Mouse (Mus musculus): Measurements from ENCODE around the gene Hdac7.
A peak's percentile ranks its signal among the peaks of the same experiment; 100 is the strongest.
"Not testable (repeated sequence)": the region's sequence is repeated elsewhere in the genome, so short reads cannot be mapped to it uniquely, and the experiment has no call there.

The Hdac7 gene

DNA sequence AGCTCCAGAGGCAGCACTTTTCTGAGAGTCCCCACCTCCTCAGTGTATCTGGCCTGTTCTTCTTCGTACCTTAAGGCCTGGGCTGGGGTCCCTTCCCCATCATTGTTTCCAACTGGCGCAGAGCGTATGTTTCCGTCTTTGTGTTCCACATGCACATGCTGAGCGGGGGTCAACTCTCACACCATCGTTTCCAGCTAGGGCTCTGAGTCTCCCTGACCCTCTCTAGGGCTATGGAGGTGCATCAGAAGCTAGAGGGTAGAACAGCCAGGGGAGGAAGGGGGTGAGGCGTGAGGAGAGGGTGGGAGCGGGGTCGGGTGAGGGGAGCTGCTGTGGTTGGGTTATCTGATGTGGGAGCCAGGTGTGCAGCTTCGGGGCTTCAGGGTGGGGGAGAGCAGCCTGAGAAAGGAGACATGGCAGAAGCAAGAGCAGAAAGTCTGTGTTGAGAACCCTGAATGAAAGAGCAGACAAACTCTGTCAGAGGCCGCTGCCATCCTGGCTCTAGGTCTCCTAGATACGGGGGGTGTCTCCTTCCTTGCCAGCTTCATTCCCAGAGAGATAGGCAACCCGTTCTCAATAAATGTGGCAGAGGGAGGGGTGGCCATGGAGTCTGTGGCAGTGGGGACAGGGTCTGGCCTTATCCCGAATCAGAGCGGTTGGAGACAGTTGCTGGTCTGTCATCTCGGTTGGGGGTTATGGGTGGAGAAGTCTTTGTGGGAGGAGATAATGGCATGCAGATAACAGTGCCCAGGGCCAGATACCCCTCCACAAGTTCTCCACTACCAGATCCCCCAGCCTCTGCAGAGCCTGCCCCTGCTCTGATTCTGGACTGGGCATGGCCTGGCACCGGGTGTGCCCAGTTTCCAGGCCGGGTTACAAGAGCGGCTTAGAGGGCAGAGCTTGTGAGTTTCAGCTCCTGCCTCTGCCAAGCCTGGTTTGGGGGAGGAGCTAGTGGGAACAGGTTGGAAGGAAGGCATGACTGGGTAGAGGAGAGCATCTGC lies at the start of gene Hdac7:
TSS of gene Hdac7 (minus strand) at position 466 of the 998 bp plus-strand sequence.
- peak; percentile 38 for DNase-seq (ENCODE audit: low read depth)

DNA sequence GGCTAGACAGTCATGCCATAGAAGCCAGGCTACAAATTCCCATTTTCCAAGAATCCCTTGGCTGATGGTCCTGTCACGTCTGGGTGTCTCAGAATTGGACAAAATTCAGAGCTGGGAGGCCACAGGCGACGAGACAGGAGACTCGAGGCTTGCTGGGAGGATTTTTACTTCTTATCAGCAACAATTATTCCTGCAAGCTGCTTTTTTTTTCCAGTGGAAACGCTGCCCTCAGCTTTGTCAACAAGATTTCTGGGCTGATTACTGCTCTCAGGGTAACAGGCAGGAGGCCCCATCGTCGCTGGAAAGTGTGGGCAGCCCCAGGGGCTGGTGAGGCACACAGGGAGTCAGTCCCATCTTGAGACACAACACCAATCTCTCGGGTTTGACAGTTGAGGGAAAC lies 48.2 kb upstream of the Hdac7 start:
- no peak for DNase-seq (ENCODE audit: low read depth)

DNA sequence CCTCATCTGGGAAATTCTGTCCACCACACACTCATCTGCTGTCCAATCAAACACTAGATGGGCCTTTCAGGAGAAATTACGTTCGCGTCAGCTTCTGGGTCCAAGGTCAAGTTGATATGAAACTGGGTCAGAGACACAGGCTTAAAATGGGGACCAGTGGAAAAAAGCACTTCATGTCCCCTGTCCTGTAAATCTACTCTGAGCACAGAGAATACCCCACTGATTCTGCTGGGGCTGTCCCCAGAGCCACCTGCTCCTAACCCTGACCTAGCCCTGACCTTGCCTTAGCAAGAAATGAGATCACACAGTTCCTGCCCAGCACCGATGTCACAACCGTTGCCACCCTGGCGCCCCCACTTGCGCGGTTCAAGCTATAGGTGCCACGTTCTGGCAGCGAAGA lies 46.1 kb upstream of the Hdac7 start:
- DNase-seq (ENCODE audit: low read depth): no peak

DNA sequence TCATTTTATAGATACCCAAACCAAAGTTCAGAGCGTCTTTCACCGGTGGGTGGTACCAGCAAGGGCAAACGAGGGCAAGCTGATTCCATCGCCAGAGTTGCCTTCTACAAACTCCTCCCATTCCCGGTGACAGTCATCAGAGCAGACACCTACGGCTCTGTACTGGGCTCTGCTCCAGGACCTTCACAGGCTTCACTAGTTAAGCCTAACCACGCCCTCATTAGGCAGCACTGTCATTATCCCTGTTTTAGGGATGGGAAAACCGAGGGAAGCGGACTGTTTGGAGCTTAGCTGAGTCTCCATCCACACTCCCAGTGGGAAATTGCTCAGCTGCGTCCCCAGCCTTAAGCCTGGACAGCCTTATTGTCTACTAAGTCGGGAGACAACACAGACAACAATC lies 45.7 kb upstream of the Hdac7 start:
- no peak for DNase-seq (ENCODE audit: low read depth)

DNA sequence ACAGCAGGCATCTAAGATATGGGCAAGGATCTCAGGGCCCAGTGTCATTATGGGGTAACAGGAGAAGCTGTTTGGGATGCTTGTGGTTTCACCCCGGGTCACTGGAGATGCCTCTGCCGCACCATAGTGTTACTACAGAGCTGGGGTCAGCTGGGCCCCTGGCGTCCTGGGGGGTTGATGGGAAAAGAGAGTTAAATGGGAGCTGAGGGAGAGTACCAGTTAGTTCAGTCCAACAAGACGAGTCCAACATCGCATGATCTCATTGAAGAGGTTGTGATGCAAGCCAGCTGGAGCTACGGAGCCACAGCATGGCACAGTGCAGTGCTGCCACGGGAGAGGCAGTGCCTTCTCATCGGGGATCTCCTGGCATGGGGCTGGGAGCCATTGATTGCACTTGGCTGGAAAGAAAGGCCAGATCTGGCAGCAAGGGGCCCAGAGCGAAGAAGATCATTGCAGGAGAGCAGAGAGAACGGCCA lies 43.3 kb upstream of the Hdac7 start:
- DNase-seq (ENCODE audit: low read depth): no peak

DNA sequence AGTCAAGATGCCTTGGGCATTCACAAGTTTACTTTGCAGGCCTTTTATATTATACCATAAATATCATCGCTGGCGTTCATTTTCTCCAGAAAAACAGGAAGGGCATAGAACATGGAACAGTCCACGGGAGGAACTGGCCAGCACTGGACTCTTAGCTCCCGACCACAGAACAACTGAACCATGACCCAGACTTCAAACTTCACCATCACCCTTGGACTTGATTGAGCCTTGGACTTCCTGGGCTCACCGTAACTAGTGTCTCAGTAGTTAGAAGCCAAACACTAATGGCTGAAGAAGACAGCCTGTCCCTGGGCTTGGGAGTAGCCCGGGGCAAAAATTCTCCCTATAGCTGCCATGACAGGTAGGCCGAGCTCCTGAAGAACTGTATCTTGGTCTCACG lies 37.1 kb upstream of the Hdac7 start:
- DNase-seq (ENCODE audit: low read depth): no peak

DNA sequence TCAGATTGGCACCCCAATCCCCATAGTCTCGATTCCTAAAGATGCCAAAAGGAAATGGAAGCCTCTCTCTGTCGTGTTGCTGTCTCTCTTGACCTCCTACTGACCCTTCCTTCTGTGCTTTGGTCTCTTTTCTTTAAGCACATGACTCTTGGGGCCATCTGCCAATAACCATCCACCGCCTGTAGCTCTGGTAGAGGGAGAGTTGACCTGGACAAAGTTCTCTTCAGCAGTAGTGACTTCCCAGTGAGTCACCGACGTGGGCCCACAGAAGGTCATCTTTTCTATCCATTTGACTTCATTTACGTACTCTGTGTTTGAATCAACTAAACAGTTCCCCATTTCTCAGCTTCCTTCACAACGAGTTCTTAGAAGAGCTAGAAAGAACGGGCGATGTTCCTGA lies 36.1 kb upstream of the Hdac7 start:
- no peak for DNase-seq (ENCODE audit: low read depth)

DNA sequence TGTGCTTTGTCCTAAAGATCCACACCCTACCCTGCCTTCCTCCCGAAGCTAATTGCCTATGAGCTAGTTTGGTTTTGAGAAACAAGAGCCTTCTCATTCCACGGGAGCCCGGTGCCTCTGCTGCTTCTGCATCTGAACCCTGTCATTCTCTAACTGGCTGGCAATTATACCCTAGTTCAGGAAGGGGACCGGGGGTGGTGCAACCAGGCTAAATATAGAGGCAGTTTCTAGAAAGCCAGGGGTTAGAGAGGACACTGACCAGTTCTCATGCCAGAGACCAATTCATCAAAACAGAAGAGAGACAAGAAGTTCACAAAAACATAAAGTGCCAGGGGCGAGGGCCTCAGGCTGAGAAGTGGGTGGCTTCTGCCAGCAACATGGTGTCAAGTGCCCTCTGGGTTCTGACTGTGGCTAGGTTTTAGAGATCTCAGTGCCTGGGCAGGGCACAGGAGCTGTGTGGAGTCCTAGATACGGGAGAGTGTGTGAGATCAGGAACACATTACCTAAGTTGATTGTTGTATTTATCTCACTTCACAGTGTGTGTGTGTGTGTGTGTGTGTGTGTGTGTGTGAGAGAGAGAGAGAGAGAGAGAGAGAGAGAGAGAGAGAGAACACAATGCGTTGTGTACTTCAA lies 34.5 kb upstream of the Hdac7 start:
- no peak for DNase-seq (ENCODE audit: low read depth)

DNA sequence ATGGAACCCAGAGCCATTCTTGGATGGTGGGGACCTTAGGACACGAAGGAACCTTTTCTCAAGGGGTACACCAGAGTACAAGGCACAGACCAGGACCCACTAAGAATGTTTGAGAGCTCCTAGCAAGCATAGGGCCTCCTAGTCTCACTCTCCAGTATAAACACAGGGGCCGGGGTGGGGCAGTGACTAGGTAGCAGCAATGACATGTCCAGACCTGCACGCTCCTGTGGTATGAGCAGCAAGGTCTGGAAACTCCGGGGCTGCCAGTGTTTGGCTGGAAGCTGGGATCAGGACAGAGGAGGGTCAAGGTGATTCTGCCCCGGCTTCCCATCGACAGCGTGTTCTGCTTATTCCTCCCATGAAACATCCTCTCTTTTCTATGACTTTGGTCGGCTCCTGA lies 31.5 kb upstream of the Hdac7 start:
- no peak for DNase-seq (ENCODE audit: low read depth)

DNA sequence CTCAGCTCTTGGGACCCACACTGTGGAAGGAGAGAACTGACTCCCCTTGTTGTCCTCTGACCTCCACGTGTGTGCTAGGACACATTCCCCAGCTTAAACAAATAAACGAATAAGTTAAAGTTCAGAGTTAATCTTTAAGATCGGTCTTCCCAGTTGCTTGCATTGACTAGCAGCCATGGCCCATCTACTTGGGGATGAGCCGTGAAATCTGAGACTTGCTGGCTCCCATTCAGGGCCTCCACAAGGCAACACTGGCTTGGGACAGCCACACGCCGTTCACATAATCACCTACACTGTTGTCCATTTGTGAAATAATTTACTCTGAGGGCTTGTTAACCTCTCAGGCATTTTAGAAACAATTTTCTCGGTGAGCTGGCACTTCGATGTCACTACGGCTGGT lies 29.4 kb upstream of the Hdac7 start:
- no peak for DNase-seq (ENCODE audit: low read depth)

DNA sequence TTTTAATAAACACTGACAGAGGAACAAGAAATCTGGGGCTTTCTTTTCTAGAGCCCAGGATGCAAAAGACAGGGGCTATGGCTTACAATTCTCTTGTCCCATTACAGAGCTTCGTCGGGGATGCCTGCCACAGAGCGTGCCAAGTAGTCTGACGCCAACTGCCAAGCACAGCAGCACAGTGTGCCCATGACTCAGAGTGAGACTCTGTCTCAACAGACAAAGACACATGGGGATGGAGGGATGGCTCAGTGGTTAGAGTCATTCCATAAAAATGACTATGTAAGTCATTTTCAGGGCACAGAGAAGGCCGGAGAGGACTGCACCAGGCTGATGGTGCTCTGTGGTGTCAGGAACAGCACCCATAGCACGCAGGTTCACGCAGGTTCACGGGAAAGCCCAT lies 27.9 kb upstream of the Hdac7 start:
- no peak for DNase-seq (ENCODE audit: low read depth)

DNA sequence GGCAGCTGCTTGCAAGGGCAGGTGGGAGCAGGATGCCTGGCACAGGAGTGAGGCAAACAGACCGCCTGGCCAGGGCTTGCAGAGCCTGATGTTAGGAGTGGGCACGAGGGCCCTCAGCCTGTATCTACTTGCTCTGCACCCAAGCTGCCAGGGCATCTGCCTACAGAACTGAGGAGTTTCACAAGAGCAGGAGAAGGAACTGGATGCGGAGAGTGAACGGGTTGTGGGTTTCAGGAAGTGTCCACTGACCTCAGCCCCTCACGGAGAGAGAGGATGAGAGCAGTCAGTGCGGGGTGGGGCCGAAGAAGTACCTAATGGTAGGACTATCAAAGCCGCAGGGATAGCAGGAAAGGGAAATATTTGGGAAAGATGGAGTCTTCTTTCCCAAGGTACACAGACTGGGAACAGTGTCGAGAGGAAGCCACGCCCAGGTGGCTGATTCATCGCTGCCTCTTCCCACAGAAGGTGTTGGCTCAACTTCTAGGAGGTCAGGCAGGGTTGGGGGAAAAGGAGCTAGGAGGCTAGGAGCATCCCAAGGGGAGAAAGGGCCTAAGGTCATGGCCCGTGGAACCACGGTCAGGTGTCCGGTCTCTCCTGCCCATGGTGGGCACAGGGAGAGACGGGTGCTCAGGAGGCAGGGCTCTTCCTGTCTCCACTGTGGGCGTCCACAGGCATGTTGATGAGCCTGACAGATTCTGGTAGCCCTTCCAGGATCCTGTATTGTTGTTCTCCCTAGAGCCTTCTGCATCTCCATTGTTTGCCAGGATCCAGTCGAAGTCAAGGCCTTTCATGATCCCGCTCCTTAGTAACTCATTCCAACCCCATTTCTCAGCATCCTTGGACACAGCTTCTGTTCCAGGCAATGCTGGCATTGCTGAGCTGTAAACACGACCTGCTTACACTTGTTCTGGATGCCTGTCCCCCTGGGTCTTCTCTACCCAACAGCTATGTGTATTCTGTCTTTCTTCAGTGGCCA lies 27.0 kb upstream of the Hdac7 start:
- no peak for DNase-seq (ENCODE audit: low read depth)

DNA sequence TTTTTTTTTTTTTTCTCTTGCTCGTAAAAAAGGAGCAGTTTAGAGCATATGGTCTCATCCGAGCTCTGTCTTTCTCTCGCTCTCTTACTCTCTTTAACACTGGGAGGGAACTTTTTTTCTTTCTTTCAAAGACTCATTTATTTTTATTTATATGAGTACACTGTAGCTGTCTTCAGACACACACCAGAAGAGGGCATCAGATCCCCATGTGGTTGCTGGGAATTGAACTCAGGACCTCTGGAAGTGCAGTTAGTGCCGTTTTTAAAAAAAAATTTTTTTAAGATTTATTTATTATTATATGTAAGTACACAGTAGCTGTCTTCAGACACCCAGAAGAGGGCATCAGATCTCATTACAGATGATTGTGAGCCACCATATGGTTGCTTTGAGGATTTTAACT lies 25.8 kb upstream of the Hdac7 start:
- not testable (repeated sequence) for DNase-seq (ENCODE audit: low read depth)

DNA sequence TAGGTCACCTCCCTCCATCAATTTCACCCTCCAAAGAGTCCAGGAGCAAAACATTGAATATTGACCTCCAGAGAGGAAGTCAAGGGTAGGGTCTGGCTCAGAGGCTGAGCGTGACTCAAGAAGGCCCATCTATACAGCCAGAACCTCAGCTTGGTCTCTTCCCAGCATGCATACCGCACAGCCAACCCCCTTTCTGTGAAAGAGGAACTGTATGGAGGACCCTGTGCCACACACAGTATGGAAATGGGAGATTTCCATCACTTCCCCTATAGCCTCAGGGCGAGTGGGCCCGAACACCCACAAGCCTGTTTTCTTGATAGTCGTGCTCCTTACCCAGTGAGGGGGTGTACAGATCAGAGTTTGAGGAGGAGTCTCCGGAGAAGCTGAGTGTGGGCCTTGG lies 24.7 kb upstream of the Hdac7 start:
- no peak for DNase-seq (ENCODE audit: low read depth)

DNA sequence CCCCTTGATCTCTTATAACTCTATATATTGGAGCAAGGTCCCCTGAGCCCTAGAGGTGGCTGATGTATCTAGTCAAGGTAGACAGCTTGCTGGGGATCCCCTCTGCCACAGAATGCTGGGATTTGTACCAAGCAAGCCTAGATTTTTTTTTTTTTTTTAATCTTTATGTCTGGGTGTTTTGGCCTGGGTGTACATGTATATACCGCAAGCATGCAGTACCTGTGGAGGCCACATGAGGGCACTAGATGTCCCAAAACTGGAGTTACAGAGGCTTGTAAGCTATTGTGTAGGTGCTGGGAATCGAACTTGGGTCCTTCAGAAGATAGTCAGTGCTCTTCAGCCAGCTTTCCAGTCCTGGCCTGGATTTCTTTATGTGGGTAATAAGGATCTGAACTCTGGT lies 21.7 kb upstream of the Hdac7 start:
- no peak for DNase-seq (ENCODE audit: low read depth)

DNA sequence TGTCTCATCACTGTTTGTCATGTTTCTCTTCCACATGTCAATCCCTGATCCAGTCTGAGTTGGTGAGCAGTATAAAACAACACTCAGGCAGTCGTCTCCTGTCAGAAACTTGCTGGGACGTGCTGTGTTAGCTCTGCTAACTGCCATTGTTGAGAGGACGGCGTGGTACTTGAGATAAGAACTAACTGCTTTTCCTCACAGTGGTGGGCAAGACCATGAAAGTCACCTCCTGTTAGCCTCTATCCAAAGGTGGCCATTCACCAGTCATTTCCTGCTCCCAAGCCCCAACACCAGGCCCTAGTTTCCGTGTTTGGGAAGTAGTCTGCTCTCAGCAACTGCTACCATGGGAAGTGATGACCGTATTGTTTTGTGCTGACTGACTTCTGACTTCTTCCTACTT lies 20.9 kb upstream of the Hdac7 start:
- DNase-seq (ENCODE audit: low read depth): no peak

DNA sequence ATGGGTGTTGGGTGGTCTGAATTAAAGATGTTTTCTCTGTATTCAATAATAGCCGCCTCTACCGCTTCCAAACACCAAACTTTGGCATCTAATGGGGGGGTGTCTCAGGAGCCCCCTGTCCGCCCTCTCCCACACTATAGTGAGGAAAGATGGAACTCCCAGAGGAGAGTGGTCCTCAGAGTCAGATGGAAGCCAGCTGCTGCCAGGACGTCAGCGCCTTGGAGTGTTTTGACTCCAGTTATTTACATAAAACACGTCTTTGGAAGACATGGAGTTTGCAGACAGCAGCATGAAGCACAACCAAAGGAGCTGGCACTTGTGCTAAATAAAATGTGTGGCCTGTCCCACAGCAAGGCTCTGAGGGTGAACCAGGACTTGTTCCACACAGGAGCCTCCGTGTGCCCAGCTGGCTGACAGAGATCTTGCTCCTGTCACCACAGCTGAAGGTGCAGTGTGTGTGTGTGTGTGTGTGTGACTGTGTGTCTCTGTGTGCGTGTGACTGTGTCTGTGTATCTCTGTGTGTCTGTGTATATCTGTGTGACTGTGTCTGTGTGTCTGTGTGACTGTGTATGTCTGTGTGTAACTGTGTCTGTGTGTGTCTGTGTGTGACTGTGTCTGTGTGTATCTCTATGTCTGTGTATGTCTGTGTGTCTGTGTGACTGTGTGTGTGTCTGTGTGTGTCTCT lies 20.2 kb upstream of the Hdac7 start:
- DNase-seq (ENCODE audit: low read depth): no peak

DNA sequence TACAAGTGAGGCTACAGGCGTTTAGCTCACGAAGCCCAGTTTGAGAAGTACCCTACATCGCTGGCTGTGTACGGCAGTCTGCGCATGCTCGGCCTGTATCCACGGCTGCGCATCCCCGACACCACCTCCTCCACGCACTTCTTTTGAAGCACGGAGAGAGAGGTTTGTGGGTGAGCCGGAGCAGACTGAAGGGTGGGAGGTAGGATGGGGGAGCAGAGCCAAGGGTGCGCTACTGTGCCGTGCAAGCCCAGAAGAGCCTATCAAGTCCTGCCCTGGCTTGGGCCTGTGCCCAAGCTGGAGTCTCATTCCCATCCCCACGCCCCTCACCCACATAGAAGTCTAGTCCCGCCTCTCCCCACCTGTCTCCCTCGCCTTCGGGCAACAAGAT lies 19.2 kb upstream of the Hdac7 start:
- no peak for DNase-seq (ENCODE audit: low read depth)

DNA sequence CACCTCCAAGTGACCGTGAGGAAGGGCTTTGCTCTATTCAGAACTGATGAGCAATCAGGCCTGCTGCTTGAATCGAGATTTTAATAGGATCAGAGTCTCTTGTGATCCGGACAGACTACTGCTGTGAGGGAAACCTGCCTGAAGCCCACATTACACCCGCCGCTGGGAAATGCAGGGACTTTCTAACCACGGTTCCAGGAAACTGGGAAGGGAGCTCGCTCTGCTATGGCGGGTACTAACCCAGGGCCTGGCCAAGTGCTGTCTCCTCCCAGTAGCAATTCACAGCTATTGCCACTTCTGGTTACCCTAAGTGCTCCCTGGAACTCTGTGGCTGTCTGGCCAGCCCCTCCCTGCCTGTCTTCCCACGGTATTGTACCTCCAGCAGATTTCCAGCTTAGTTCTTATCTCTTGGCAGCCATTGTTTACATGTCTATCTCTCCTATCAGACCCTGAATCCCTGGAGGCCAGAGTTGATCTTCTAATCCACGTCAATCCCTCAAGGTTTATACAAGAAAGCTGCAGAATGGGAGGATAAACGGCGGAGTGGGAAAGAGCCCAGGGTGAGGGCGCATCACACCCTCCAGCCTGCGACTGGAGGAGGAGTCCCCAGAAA lies 18.7 kb upstream of the Hdac7 start:
- DNase-seq (ENCODE audit: low read depth): no peak

DNA sequence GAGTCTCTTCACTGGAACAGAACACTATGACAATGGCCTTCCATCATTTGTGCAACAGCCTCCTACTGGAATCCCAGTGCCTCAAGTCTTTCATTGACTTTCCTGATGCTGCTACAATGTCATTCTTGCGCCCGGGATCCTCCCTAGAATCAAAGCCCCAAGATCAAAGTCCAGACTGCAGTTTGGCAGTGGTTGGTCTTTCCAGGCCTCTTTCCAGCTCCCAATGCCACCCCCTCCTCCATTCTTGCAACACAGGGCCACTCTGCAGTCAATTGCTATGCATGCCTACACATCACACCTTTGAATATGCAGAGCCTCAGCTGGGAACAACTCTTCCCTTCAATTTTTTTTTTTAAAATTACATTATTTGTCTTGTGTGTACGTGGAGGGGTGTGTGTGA lies 16.1 kb upstream of the Hdac7 start:
- no peak for DNase-seq (ENCODE audit: low read depth)

DNA sequence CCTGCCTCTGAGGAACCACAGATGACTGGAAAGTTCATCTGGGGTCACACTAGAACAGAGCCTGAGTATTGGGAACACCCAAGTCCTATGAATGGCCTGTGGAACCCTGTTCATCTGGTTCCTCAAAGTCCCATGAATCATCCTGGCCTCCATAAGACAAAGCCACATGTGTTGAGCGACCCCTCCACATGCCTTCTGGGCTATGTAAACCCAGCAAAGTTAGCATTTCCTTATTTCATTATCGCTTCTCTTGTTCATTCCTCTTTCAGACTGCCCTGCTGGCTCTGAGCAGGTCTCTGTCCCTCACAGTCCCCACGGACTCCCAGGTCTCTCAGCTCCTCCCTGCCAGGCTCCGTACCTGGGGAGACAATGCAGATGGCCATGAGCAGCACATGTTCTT lies 14.1 kb upstream of the Hdac7 start:
- no peak for DNase-seq (ENCODE audit: low read depth)
